Mouse (Mus musculus) mouse trophoblast stem cell (cell line): ENCODE measurements around the gene Tex19.2.

Source experiments
- in situ Hi-C, 2 experiments: fragments of 300-500 bp; cut with MseI, MboI; formaldehyde crosslinking; loops; 2 replicates in 1 of 2; 3 replicates in 1 of 2; pipeline ENCODE4 v1.15.1; 2025

Tex19.2 gene

GRCm38 (mm10) chr11:121118577-121118976, at the start of gene Tex19.2:
Gene Tex19.2, minus strand, starts transcription at chr11:121118677.
- in situ Hi-C loops, result no loop called here

- in situ Hi-C loops, result no loop called here
These were observed 45.3 kb upstream of the Tex19.2 start for GRCm38 (mm10) chr11:121163751-121164150.

- in situ Hi-C loops, result no loop called here
These were observed 42.3 kb upstream of the Tex19.2 start for GRCm38 (mm10) chr11:121160636-121161346.

GRCm38 (mm10) chr11:121159971-121160370, 41.5 kb upstream of the Tex19.2 start, which contains the start of gene Uts2r:
Gene Uts2r, plus strand, starts transcription at chr11:121160271.
- in situ Hi-C loops, result no loop called here

- in situ Hi-C loops, result no loop called here
These were observed 38.0 kb upstream of the Tex19.2 start for GRCm38 (mm10) chr11:121156411-121156891.

GRCm38 (mm10) chr11:121154203-121154602, 35.7 kb upstream of the Tex19.2 start:
- in situ Hi-C loops, result no loop called here

- in situ Hi-C loops, result no loop called here
These were observed 29.7 kb upstream of the Tex19.2 start for GRCm38 (mm10) chr11:121148193-121148592.

- in situ Hi-C loops, result no loop called here
These were observed 27.4 kb upstream of the Tex19.2 start, which contains the start of gene Tex19.1 for GRCm38 (mm10) chr11:121145865-121146264. Gene Tex19.1, plus strand, starts transcription at chr11:121146143.

- in situ Hi-C loops, result no loop called here
These were observed 25.0 kb upstream of the Tex19.2 start for GRCm38 (mm10) chr11:121143325-121144015.

GRCm38 (mm10) chr11:121138732-121139131, 20.3 kb upstream of the Tex19.2 start:
- in situ Hi-C loops, result no loop called here

- in situ Hi-C loops, result no loop called here
These were observed 19.2 kb upstream of the Tex19.2 start for GRCm38 (mm10) chr11:121137682-121138081.

- in situ Hi-C loops, result no loop called here
These were observed 16.1 kb upstream of the Tex19.2 start for GRCm38 (mm10) chr11:121134600-121134999.

- in situ Hi-C loops, result no loop called here
These were observed 11.1 kb upstream of the Tex19.2 start for GRCm38 (mm10) chr11:121129616-121130015.

- in situ Hi-C loops, result no loop called here
These were observed 9.0 kb upstream of the Tex19.2 start for GRCm38 (mm10) chr11:121127441-121127840.

GRCm38 (mm10) chr11:121126395-121126794, 7.9 kb upstream of the Tex19.2 start:
- in situ Hi-C loops, result no loop called here

GRCm38 (mm10) chr11:121125522-121126172, 7.2 kb upstream of the Tex19.2 start:
- in situ Hi-C loops, result no loop called here

- in situ Hi-C loops, result no loop called here
These were observed 5.0 kb upstream of the Tex19.2 start for GRCm38 (mm10) chr11:121123438-121123837.

- in situ Hi-C loops, result no loop called here
These were observed 3.7 kb upstream of the Tex19.2 start for GRCm38 (mm10) chr11:121122024-121122670.

- in situ Hi-C loops, result no loop called here
These were observed 2.7 kb upstream of the Tex19.2 start for GRCm38 (mm10) chr11:121121151-121121550.

GRCm38 (mm10) chr11:121118106-121118505, 371 bp downstream of the Tex19.2 start:
- in situ Hi-C loops, result no loop called here

- in situ Hi-C loops, result no loop called here
These were observed 6.2 kb downstream of the Tex19.2 start for GRCm38 (mm10) chr11:121112091-121112775.
